Mouse (Mus musculus): ENCODE results near the gene Tubg2. TPM values are rescaled to one million over a fixed set of nuclear protein-coding genes. Genes with fewer than 3 reads are reported as not detected.

The Tubg2 gene
- total and polyA plus RNA-seq, 3 experiments, result 2.1 to 10.5 (median 4.7) TPM

GRCm38 (mm10) chr11:101189495-101190180 lies 33.9 kb downstream of the Tubg2 start:
- Histone ChIP-seq H3K27me3 (replicated peaks) (no peaks in the 10 kb centered on the region), H3K27ac (ENCODE audit: insufficient read depth, low read depth) (no peak overlapping the region), H3K4me1 (ENCODE audit: control insufficient read depth in 1 of 2, insufficient read depth in 2 of 2) (peaks cover 11 to 27% of the 10 kb centered on the region in 2 experiments), H3K9me3 (replicated peaks; ENCODE audit: low read length) (no peaks in the 10 kb centered on the region), H3K36me3 (replicated peaks in 1 of 2; ENCODE audit: control insufficient read depth in 1 of 2, insufficient read depth in 1 of 2, low read length in 1 of 2) (peaks cover 65 to 99% of the 10 kb centered on the region in 2 experiments), H3K79me2 (replicated peaks; ENCODE audit: control insufficient read depth, extremely low read depth, insufficient read depth, poor library complexity, severe bottlenecking) (no peaks in the 10 kb centered on the region), H3K4me3 (replicated peaks in 1 of 3; ENCODE audit: low read depth in 2 of 3, low read length in 2 of 3, poor library complexity in 1 of 3) (no peak overlapping the region), H3K9ac (ENCODE audit: insufficient read depth, low read depth) (no peak overlapping the region), H3K4me2 (ENCODE audit: insufficient read depth, low read depth, poor library complexity, severe bottlenecking) (no peak overlapping the region)
- no peak for TF ChIP-seq MYC (IDR thresholded peaks at IDR 0.05; ENCODE audit: low read depth, low read length)
- TF ChIP-seq ZNF384 (IDR thresholded peaks at IDR 0.05; ENCODE audit: low read depth, low read length), result no peak
- no peak for TF ChIP-seq SMC3 (IDR thresholded peaks at IDR 0.05; ENCODE audit: low read depth, low read length)
- no peak for TF ChIP-seq GABPA (IDR thresholded peaks at IDR 0.05; ENCODE audit: insufficient replicate concordance, low read depth, low read length)
- TF ChIP-seq MAX (IDR thresholded peaks at IDR 0.05; ENCODE audit: low read length), result no peak
- TF ChIP-seq MAFK (IDR thresholded peaks at IDR 0.05; ENCODE audit: insufficient replicate concordance, low read length), result no peak
- TF ChIP-seq ZMIZ1 (IDR thresholded peaks at IDR 0.05; ENCODE audit: low read depth, low read length), result no peak
- no peak for TF ChIP-seq CTCF (conservative IDR thresholded peaks at IDR 0.05 in 1 of 2, IDR thresholded peaks at IDR 0.05 in 1 of 2; ENCODE audit: low read depth in 2 of 2, low read length in 2 of 2)
- TF ChIP-seq MAZ (IDR thresholded peaks at IDR 0.05; ENCODE audit: low read depth, low read length), result no peak
- TF ChIP-seq RCOR1 (conservative IDR thresholded peaks at IDR 0.05; ENCODE audit: low read depth, low read length), result no peak
- TF ChIP-seq CHD1 (IDR thresholded peaks at IDR 0.05; ENCODE audit: low read depth, low read length), result no peak
- no peak for TF ChIP-seq ELF1 (IDR thresholded peaks at IDR 0.05; ENCODE audit: low read depth, low read length)
- no peak for TF ChIP-seq JUN (IDR thresholded peaks at IDR 0.05; ENCODE audit: insufficient read depth, low read depth, low read length)
- TF ChIP-seq CHD2 (IDR thresholded peaks at IDR 0.05; ENCODE audit: low read length), result no peak
- no peak for TF ChIP-seq NELFE (IDR thresholded peaks at IDR 0.05; ENCODE audit: low read depth, low read length)
- no peak for TF ChIP-seq PAX5 (IDR thresholded peaks at IDR 0.05; ENCODE audit: low read length)
- TF ChIP-seq NRF1 (IDR thresholded peaks at IDR 0.05; ENCODE audit: low read depth, low read length), result no peak
- no peak for TF ChIP-seq IRF4 (IDR thresholded peaks at IDR 0.05; ENCODE audit: low read depth, low read length)
- no peak for DNase-seq (ENCODE audit: extremely low read depth)
- in situ Hi-C loops (cut with MboI; ENCODE audit: low pct_ligation_motif_present, low pct_unique_long_range_greater_than_20kb, low sequenced_read_pairs) (no loop called here), dilution Hi-C loops (cut with MboI; ENCODE audit: extremely low pct_ligation_motif_present, extremely low pct_unique_long_range_greater_than_20kb, low sequenced_read_pairs) (no loop called here)

DNA sequence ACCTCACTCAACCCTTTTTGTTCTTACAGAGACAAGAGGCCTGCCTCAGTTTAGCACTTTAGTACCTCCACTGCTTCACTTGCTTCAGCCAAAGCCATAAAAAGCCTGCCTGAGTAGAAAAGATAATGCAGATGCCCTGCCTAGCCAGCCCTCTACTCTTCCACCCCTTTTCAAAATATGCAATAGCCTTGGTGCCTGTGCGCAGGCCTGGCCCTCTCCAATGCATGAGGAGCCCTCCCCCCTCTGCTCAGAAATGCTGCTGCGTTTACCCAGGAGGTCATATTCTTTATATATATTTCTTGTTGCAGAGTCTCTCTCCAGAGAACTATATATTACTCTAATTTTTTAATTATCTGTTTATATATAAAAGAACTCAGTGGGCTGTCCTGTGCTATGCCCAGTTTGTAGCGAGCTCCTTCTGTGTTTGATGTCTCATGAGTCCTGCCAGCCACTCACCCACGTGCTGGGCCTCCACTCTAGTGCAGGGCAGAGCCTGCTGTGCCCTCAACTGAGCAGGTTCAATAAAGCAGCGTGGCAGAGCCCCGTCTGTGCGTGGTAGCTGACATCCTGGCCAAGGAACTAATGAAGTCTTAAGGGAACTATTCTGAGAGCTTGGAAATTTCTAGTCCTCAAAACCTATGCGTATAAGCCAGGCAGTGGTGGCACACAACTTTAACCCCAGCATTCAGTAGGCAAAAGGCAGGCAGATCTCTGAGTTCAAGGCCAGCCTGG lies 34.6 kb downstream of the Tubg2 start:
- no peaks in the 10 kb centered on the region for H3K27me3 ChIP-seq (replicated peaks)
- H3K9ac ChIP-seq (ENCODE audit: insufficient read depth, low read depth), result no peak overlapping the region
- TF ChIP-seq PAX5 (IDR thresholded peaks at IDR 0.05; ENCODE audit: low read length) (no peak), ZNF384 (IDR thresholded peaks at IDR 0.05; ENCODE audit: low read depth, low read length) (no peak), UBTF (IDR thresholded peaks at IDR 0.05; ENCODE audit: low read depth, low read length) (no peak), RAD21 (IDR thresholded peaks at IDR 0.05; ENCODE audit: low read depth, low read length) (no peak), MAFK (IDR thresholded peaks at IDR 0.05; ENCODE audit: insufficient replicate concordance, low read length) (no peak), E2F4 (IDR thresholded peaks at IDR 0.05; ENCODE audit: insufficient replicate concordance, low read depth, low read length) (no peak), IRF4 (IDR thresholded peaks at IDR 0.05; ENCODE audit: low read depth, low read length) (no peak), JUN (IDR thresholded peaks at IDR 0.05; ENCODE audit: insufficient read depth, low read depth, low read length) (no peak), USF2 (conservative IDR thresholded peaks at IDR 0.05; ENCODE audit: low read depth, low read length) (no peak), CTCF (conservative IDR thresholded peaks at IDR 0.05 in 1 of 2, IDR thresholded peaks at IDR 0.05 in 1 of 2; ENCODE audit: low read depth in 2 of 2, low read length in 2 of 2) (no peak), ZMIZ1 (IDR thresholded peaks at IDR 0.05; ENCODE audit: low read depth, low read length) (no peak), TBP (conservative IDR thresholded peaks at IDR 0.05; ENCODE audit: low read depth, low read length) (no peak), MEF2A (IDR thresholded peaks at IDR 0.05; ENCODE audit: borderline replicate concordance, low read depth, low read length) (no peak), USF1 (IDR thresholded peaks at IDR 0.05; ENCODE audit: low read depth, low read length) (no peak), JUND (conservative IDR thresholded peaks at IDR 0.05; ENCODE audit: low read depth, low read length) (no peak), MAZ (IDR thresholded peaks at IDR 0.05; ENCODE audit: low read depth, low read length) (no peak), RCOR1 (conservative IDR thresholded peaks at IDR 0.05; ENCODE audit: low read depth, low read length) (no peak), ZC3H11A (IDR thresholded peaks at IDR 0.05; ENCODE audit: low read depth, low read length) (no peak), KAT2A (IDR thresholded peaks at IDR 0.05; ENCODE audit: insufficient replicate concordance, low read length) (no peak), TCF12 (IDR thresholded peaks at IDR 0.05; ENCODE audit: low read depth, low read length) (no peak)
- dilution Hi-C loops (cut with MboI; ENCODE audit: extremely low pct_ligation_motif_present, extremely low pct_unique_long_range_greater_than_20kb, low sequenced_read_pairs) (no loop called here), in situ Hi-C loops (cut with MboI; ENCODE audit: low pct_ligation_motif_present, low pct_unique_long_range_greater_than_20kb, low sequenced_read_pairs) (no loop called here)
- H3K4me3 ChIP-seq (replicated peaks in 1 of 3; ENCODE audit: low read depth in 2 of 3, low read length in 2 of 3, poor library complexity in 1 of 3), result no peak overlapping the region
- H3K27ac ChIP-seq (ENCODE audit: insufficient read depth, low read depth), result no peak overlapping the region
- H3K36me3 ChIP-seq (replicated peaks in 1 of 2; ENCODE audit: control insufficient read depth in 1 of 2, insufficient read depth in 1 of 2, low read length in 1 of 2), result peaks cover 58 to 97% of the 10 kb centered on the region in 2 experiments
- H3K4me2 ChIP-seq (ENCODE audit: insufficient read depth, low read depth, poor library complexity, severe bottlenecking), result no peak overlapping the region
- H3K9me3 ChIP-seq (replicated peaks; ENCODE audit: low read length), result no peaks in the 10 kb centered on the region
- no peak for DNase-seq (ENCODE audit: extremely low read depth)
- no peaks in the 10 kb centered on the region for H3K79me2 ChIP-seq (replicated peaks; ENCODE audit: control insufficient read depth, extremely low read depth, insufficient read depth, poor library complexity, severe bottlenecking)
- H3K4me1 ChIP-seq (ENCODE audit: control insufficient read depth in 1 of 2, insufficient read depth in 2 of 2), result peaks cover 15 to 34% of the 10 kb centered on the region in 2 experiments

Data from CH12.LX (cell line).